Mouse (Mus musculus) macrophage (primary cell): ENCODE data around the gene Asxl1. TPM values are rescaled to one million over a fixed set of nuclear protein-coding genes. Genes with fewer than 3 reads are reported as not detected.
A peak's percentile ranks its signal among the peaks of the same experiment; 100 is the strongest.

Experiments used
- H3K27ac ChIP-seq: fragments of 350-480 bp; formaldehyde crosslinking; 2 replicates; pipeline ENCODE4 v1.9.0; 2021
- H3K36me3 ChIP-seq: fragments of 350-480 bp; formaldehyde crosslinking; 2 replicates; pipeline ENCODE4 v1.9.0; 2021; ENCODE audit errors: inconsistent target
- H3K4me3 ChIP-seq: fragments of 350-480 bp; formaldehyde crosslinking; 2 replicates; pipeline ENCODE4 v1.9.0; 2021; ENCODE audit errors: inconsistent target
- H3K79me2 ChIP-seq: fragments of 350-480 bp; formaldehyde crosslinking; 2 replicates; pipeline ENCODE4 v1.9.0; 2021; ENCODE audit errors: inconsistent target
- WGBS: methylation state at CpG from one replicate; pipeline ENCODE4 v1.1.7; 2026; ENCODE audit warnings: inconsistent platforms; ENCODE audit not compliant: missing documents; 5-methylcytosine and 5-hydroxymethylcytosine counted together
- polyA plus RNA-seq: library from polyadenylated mRNA; stranded (reverse); fragments of 250-400 nt; gene quantifications from 3 replicates; pipeline ENCODE4 v1.2.4, GENCODE M21; 2018; ENCODE audit warnings: inconsistent platforms

The Asxl1 gene
- polyA plus RNA-seq, 1 experiment from 2014 or later = 22.9 TPM

GRCm38 (mm10) chr2:153332981-153333380 lies 12.6 kb upstream of the Asxl1 start:
- Histone ChIP-seq H3K4me3 (no peak overlapping the region), H3K79me2 (no peaks in the 10 kb centered on the region), H3K27ac (no peak overlapping the region), H3K36me3 (peaks cover 27% of the 10 kb centered on the region; the same call in 1 of the 2 replicates)
- 92% methylated on average over 3 of the region's 3 CpGs for WGBS

GRCm38 (mm10) chr2:153333822-153334232 lies 11.8 kb upstream of the Asxl1 start:
- Histone ChIP-seq H3K36me3 (peaks cover 27% of the 10 kb centered on the region; the same call in 1 of the 2 replicates), H3K4me3 (no peak overlapping the region), H3K79me2 (no peaks in the 10 kb centered on the region), H3K27ac (no peak overlapping the region)
- 92% methylated on average over 6 of the region's 6 CpGs for WGBS

- Histone ChIP-seq H3K36me3 (peaks cover 26% of the 10 kb centered on the region; the same call in 1 of the 2 replicates), H3K79me2 (no peaks in the 10 kb centered on the region), H3K27ac (no peak overlapping the region), H3K4me3 (no peak overlapping the region)
- WGBS = 86% methylated on average over 3 of the region's 3 CpGs
Observed at GRCm38 (mm10) chr2:153334281-153334680, 11.3 kb upstream of the Asxl1 start.

GRCm38 (mm10) chr2:153336117-153336516 lies 9.5 kb upstream of the Asxl1 start:
- 0% methylated on average over 2 of the region's 2 CpGs for WGBS

GRCm38 (mm10) chr2:153338361-153339350 lies 7.0 kb upstream of the Asxl1 start:
- H3K4me3 ChIP-seq = no peak overlapping the region
- no peaks in the 10 kb centered on the region for H3K36me3 ChIP-seq
- WGBS = 64% methylated on average over 7 of the region's 9 CpGs
- peak overlapping the region; percentile 59 for H3K27ac ChIP-seq
- H3K79me2 ChIP-seq = no peaks in the 10 kb centered on the region

More at GRCm38 (mm10) chr2:153336117-153336516, 9.5 kb upstream of the Asxl1 start:
- Histone ChIP-seq H3K79me2 (no peaks in the 10 kb centered on the region), H3K27ac (no peak overlapping the region), H3K4me3 (no peak overlapping the region), H3K36me3 (peaks cover 7% of the 10 kb centered on the region; the same call in 1 of the 2 replicates)

GRCm38 (mm10) chr2:153342166-153342565 lies 3.5 kb upstream of the Asxl1 start:
- Histone ChIP-seq H3K79me2 (peaks cover 8% of the 10 kb centered on the region), H3K36me3 (no peaks in the 10 kb centered on the region), H3K27ac (no peak overlapping the region), H3K4me3 (no peak overlapping the region)
- 90% methylated on average over 6 of the region's 6 CpGs for WGBS

- no peak overlapping the region for H3K27ac ChIP-seq
- WGBS = 58% methylated on average over 3 of the region's 3 CpGs
- H3K4me3 ChIP-seq = no peak overlapping the region
- H3K79me2 ChIP-seq = peaks cover 13% of the 10 kb centered on the region
- no peaks in the 10 kb centered on the region for H3K36me3 ChIP-seq
Observed at GRCm38 (mm10) chr2:153342602-153343001, 3.0 kb upstream of the Asxl1 start.

- Histone ChIP-seq H3K36me3 (no peaks in the 10 kb centered on the region), H3K4me3 (no peak overlapping the region), H3K79me2 (peaks cover 19% of the 10 kb centered on the region), H3K27ac (no peak overlapping the region)
Observed at GRCm38 (mm10) chr2:153343191-153343590, 2.4 kb upstream of the Asxl1 start.

GRCm38 (mm10) chr2:153345071-153345453 lies 567 bp upstream of the Asxl1 start:
- Histone ChIP-seq H3K4me3 (peak overlapping the region; percentile 66), H3K27ac (peak overlapping the region; percentile 74), H3K79me2 (peaks cover 37% of the 10 kb centered on the region), H3K36me3 (no peaks in the 10 kb centered on the region)
- 2% methylated on average over 11 of the region's 11 CpGs for WGBS

- under 1% methylated on average over 29 of the region's 76 CpGs for WGBS
- Histone ChIP-seq H3K79me2 (peaks cover 48% of the 10 kb centered on the region), H3K4me3 (peak overlapping the region; percentile 82), H3K27ac (peak overlapping the region; percentile 76), H3K36me3 (no peaks in the 10 kb centered on the region)
Observed at GRCm38 (mm10) chr2:153346221-153347182, 873 bp downstream of the Asxl1 start.

- Histone ChIP-seq H3K79me2 (peaks cover 56% of the 10 kb centered on the region), H3K36me3 (no peaks in the 10 kb centered on the region), H3K4me3 (peak overlapping the region; percentile 82), H3K27ac (peak overlapping the region; percentile 76)
- WGBS = 3% methylated on average over 9 of the region's 9 CpGs
Observed at GRCm38 (mm10) chr2:153347183-153347781, 1.7 kb downstream of the Asxl1 start.

- WGBS = 63% methylated on average over 6 of the region's 6 CpGs
- Histone ChIP-seq H3K36me3 (0 out of 2 replicates have a peak, but pooled peaks cover 4% of the 10 kb centered on the region), H3K27ac (peak overlapping the region; percentile 76), H3K79me2 (peaks cover 66% of the 10 kb centered on the region), H3K4me3 (peak overlapping the region; percentile 82; the same call in 1 of the 2 replicates)
Observed at GRCm38 (mm10) chr2:153348100-153348831, 2.6 kb downstream of the Asxl1 start.

GRCm38 (mm10) chr2:153350552-153351181 lies 5.0 kb downstream of the Asxl1 start:
- Histone ChIP-seq H3K27ac (peak overlapping the region; percentile 75), H3K36me3 (peaks cover 25% of the 10 kb centered on the region; the same call in 1 of the 2 replicates), H3K79me2 (peaks cover 90% of the 10 kb centered on the region), H3K4me3 (peak overlapping the region; percentile 8; the same call in 1 of the 2 replicates)
- 1% methylated on average over 6 of the region's 6 CpGs for WGBS
